8 mouse cellular contexts compared by ENCODE assay signal in genomic region chr11:70651391-70651790, GRCm38 (mm10). TPM values are rescaled to one million over a fixed set of nuclear protein-coding genes. Genes with fewer than 3 reads are reported as not detected.
DNase-seq lines count a peak whose midpoint lies in the region; ATAC-seq lines count a peak whose summit lies in the region.

No protein-coding gene starts in this region.

- peaks cover 61% of the 10 kb centered on the region for H3K4me1 ChIP-seq in megakaryocyte, embryonic 14.5 days
- peaks cover 46% of the 10 kb centered on the region for H3K4me1 ChIP-seq in intestine, embryonic 14.5 days (replicated peaks; ENCODE audit: control insufficient read depth, insufficient read depth, low read length)

- peak; percentile 7 for DNase-seq in cerebellum, adult 8-10 months
- no peak for DNase-seq in cerebellum, postnatal 14 days
- DNase-seq in intestine, embryonic 14.5 days (ENCODE audit: low spot score) = no peak
- peak; percentile 52 for DNase-seq in splenic B cell, adult 2 months (ENCODE audit: low read depth, low spot score)
- no peak for DNase-seq in gastrocnemius, adult 18-20 months (ENCODE audit: low spot score)
- DNase-seq in left cerebral cortex, adult 9 months (ENCODE audit: low spot score in 2 of 2) = no peak

- H3K27me3 ChIP-seq in megakaryocyte, embryonic 14.5 days (replicated peaks) = no peaks in the 10 kb centered on the region
- H3K27me3 ChIP-seq in intestine, embryonic 14.5 days (replicated peaks; ENCODE audit: control insufficient read depth, insufficient read depth, low read length) = no peaks in the 10 kb centered on the region
- H3K27me3 ChIP-seq in splenic B cell, adult 2 months (ENCODE audit: control insufficient read depth, insufficient read depth, low read length, poor library complexity, severe bottlenecking) = no peaks in the 10 kb centered on the region

- H3K36me3 ChIP-seq in megakaryocyte, embryonic 14.5 days (replicated peaks; ENCODE audit: low read length) = peaks cover 59% of the 10 kb centered on the region
- H3K36me3 ChIP-seq in intestine, embryonic 14.5 days (ENCODE audit: control insufficient read depth, insufficient read depth, low read length) = peaks cover 50% of the 10 kb centered on the region
- H3K36me3 ChIP-seq in splenic B cell, adult 2 months (ENCODE audit: control insufficient read depth, insufficient read depth, low read length, poor library complexity, severe bottlenecking) = peaks cover 14% of the 10 kb centered on the region

- no peaks in the 10 kb centered on the region for H3K9me3 ChIP-seq in megakaryocyte, embryonic 14.5 days
- no peaks in the 10 kb centered on the region for H3K9me3 ChIP-seq in intestine, embryonic 14.5 days (ENCODE audit: control insufficient read depth, low read length)

- no peak for ATAC-seq in megakaryocyte, adult 5-6 weeks (ENCODE audit: poor library complexity, severe bottlenecking)
- no peak for ATAC-seq in intestine, embryonic 14.5 days (replicated peaks; ENCODE audit: low FRiP score, low TSS enrichment, low read depth)

- H3K4me3 ChIP-seq in megakaryocyte, embryonic 14.5 days (replicated peaks) = peak overlapping the region; percentile 100
- H3K4me3 ChIP-seq in intestine, embryonic 14.5 days (ENCODE audit: low read depth, low read length) = 0 out of 2 replicates have a peak overlapping the region, but pooled peaks have one; percentile 100

- H3K27ac ChIP-seq in intestine, embryonic 14.5 days (ENCODE audit: low read depth) = 0 out of 2 replicates have a peak overlapping the region, but pooled peaks have one; percentile 9

- peak overlapping the region; percentile 98 for H3K4me2 ChIP-seq in intestine, embryonic 14.5 days (ENCODE audit: low read length)

- 59% methylated on average over 2 of the region's 2 CpGs for WGBS in intestine, embryonic 14.5 days

- no peak overlapping the region for H3K9ac ChIP-seq in intestine, embryonic 14.5 days (ENCODE audit: low read length)

RNA-seq across cellular contexts. Expression of gene Pfn1, which starts 3.1 kb away (rescaled TPM):
- polyA plus RNA-seq in megakaryocyte, embryonic 14.5 days (2012; ENCODE audit: insufficient read depth, low replicate concordance) = 9,580 and 14,702 TPM in 2 replicates
- 1,800 and 1,907 TPM in 2 replicates for total RNA-seq in megakaryocyte, adult 5-6 weeks (2015)
- total RNA-seq in megakaryocyte, adult 5-6 weeks (2017) = 869 and 896 TPM in 2 replicates
- polyA plus RNA-seq in intestine, embryonic 14.5 days (2014; fragmentation: Nextera tagmentation; extraction: Ambion mirVana) = 2,271 and 2,344 TPM in 2 replicates
- 100 to 1,000 TPM; 217 to 233 TPM for total RNA-seq in gastrocnemius, adult 18-20 months (2021)

RNA-seq across cellular contexts. Expression of gene Slc25a11, which starts 4.1 kb away (rescaled TPM):
- polyA plus RNA-seq in megakaryocyte, embryonic 14.5 days (2012; ENCODE audit: insufficient read depth, low replicate concordance) = 15.7 and 78.7 TPM in 2 replicates
- total RNA-seq in megakaryocyte, adult 5-6 weeks (2015) = 78.9 and 93.0 TPM in 2 replicates
- total RNA-seq in megakaryocyte, adult 5-6 weeks (2017) = 63.4 and 66.1 TPM in 2 replicates
- polyA plus RNA-seq in intestine, embryonic 14.5 days (2014; fragmentation: Nextera tagmentation; extraction: Ambion mirVana) = 155 and 158 TPM in 2 replicates
- 100 to 1,000 TPM; 292 to 304 TPM for total RNA-seq in gastrocnemius, adult 18-20 months (2021)

RNA-seq across cellular contexts. Expression of gene Rnf167, which starts 4.4 kb away (rescaled TPM):
- 102 and 125 TPM in 2 replicates for polyA plus RNA-seq in megakaryocyte, embryonic 14.5 days (2012; ENCODE audit: insufficient read depth, low replicate concordance)
- total RNA-seq in megakaryocyte, adult 5-6 weeks (2015) = 75.6 and 82.1 TPM in 2 replicates
- total RNA-seq in megakaryocyte, adult 5-6 weeks (2017) = 57.4 and 60.0 TPM in 2 replicates
- polyA plus RNA-seq in intestine, embryonic 14.5 days (2014; fragmentation: Nextera tagmentation; extraction: Ambion mirVana) = 101 and 115 TPM in 2 replicates
- total RNA-seq in gastrocnemius, adult 18-20 months (2021) = 10 to 100 TPM; 35.3 to 37.2 TPM

RNA-seq across cellular contexts. Expression of gene Eno3, which starts 5.6 kb away (rescaled TPM):
- 4.2 and 8.4 TPM in 2 replicates for polyA plus RNA-seq in megakaryocyte, embryonic 14.5 days (2012; ENCODE audit: insufficient read depth, low replicate concordance)
- 6.3 and 7.8 TPM in 2 replicates for total RNA-seq in megakaryocyte, adult 5-6 weeks (2015)
- total RNA-seq in megakaryocyte, adult 5-6 weeks (2017) = 5.9 and 8.2 TPM in 2 replicates
- polyA plus RNA-seq in intestine, embryonic 14.5 days (2014; fragmentation: Nextera tagmentation; extraction: Ambion mirVana) = 13.5 and 16.3 TPM in 2 replicates
- total RNA-seq in gastrocnemius, adult 18-20 months (2021) = 1,000 to 10,000 TPM; 5,616 to 7,081 TPM

RNA-seq across cellular contexts. Expression of gene Gp1ba, which starts 12.5 kb away (rescaled TPM):
- 898 and 1,061 TPM in 2 replicates for polyA plus RNA-seq in megakaryocyte, embryonic 14.5 days (2012; ENCODE audit: insufficient read depth, low replicate concordance)
- total RNA-seq in megakaryocyte, adult 5-6 weeks (2015) = 0.20 and 0.23 TPM in 2 replicates
- total RNA-seq in megakaryocyte, adult 5-6 weeks (2017) = 0.04 TPM in 1 of 2 replicates, not detected in the other
- 0.26 and 0.37 TPM in 2 replicates for polyA plus RNA-seq in intestine, embryonic 14.5 days (2014; fragmentation: Nextera tagmentation; extraction: Ambion mirVana)
- under 1 TPM in 1 of 2 experiments, not detected in 1; 0.09 TPM for total RNA-seq in gastrocnemius, adult 18-20 months (2021)

Comparison
In these comparisons a context has a peak if more than half of its experiments do, and no peak if none do; other contexts are left out.
1. DNase-seq: peak in cerebellum, adult 8-10 months (single experiment) and splenic B cell, adult 2 months (single experiment); none in cerebellum, postnatal 14 days (0 of 2), intestine, embryonic 14.5 days (single experiment), gastrocnemius, adult 18-20 months (single experiment) and left cerebral cortex, adult 9 months (0 of 2).